In the genomic region with DNA sequence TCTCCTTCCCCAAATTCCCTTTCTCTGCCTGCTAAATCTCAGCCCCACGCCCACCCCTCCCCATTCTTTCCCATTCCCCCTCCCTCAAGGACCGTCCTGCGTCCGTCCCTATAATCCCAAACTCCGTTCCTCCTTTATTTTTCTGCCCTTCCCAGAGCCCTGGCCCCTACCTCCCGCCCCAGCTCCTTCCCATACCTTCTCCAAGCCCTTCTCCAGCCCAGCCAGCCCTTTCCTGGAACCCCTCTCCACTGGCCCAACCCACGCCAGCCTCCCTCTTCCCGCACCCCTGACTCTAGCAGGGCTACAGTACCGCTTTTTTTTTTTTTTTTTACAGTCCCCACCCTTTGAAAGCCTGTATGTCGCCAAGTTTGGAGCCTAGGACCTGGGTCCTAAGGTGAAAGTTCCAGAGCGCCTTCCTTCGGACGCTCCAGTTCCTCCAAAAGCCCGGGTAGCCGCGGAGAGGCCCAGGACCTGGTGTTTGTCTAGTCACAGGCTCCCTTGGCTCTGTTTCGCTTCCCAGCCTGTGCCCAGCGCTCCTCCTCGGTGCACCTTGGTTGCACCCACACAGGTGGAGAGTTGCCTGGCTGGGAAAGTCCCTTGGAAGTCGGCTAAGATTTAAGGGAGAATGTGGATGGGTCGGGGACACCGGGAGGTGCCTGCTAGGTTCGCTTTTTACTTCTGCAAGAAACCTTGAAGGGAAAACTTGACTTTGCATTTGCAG, we compare ENCODE assay signal across 8 mouse cellular contexts. TPM values are rescaled to one million over a fixed set of nuclear protein-coding genes. Genes with fewer than 3 reads are reported as not detected.
A peak's percentile ranks its signal among the peaks of the same experiment; 100 is the strongest.
DNase-seq lines count a peak whose midpoint lies in the region; ATAC-seq and TF ChIP-seq lines count a peak whose summit lies in the region.

No protein-coding gene starts in this region.

- intact Hi-C loops in heart, adult 2 months (cut with DNase I), result no loop called here

- peak overlapping the region; percentile 91 for H3K4me2 ChIP-seq in forebrain, embryonic 15.5 days (replicated peaks)
- peak overlapping the region; percentile 94 for H3K4me2 ChIP-seq in kidney, postnatal 0 days (ENCODE audit: low read length)

- no peaks in the 10 kb centered on the region for H3K36me3 ChIP-seq in heart, adult 2 months (ENCODE audit: control insufficient read depth, insufficient read depth, low read length)
- H3K36me3 ChIP-seq in forebrain, embryonic 15.5 days, result no peaks in the 10 kb centered on the region
- H3K36me3 ChIP-seq in kidney, postnatal 0 days (ENCODE audit: insufficient read depth, low read length), result no peaks in the 10 kb centered on the region

- H3K4me1 ChIP-seq in heart, adult 2 months (ENCODE audit: control insufficient read depth, insufficient read depth, low read length), result peaks cover 9% of the 10 kb centered on the region; the same call in 1 of the 2 replicates
- peaks cover 22% of the 10 kb centered on the region for H3K4me1 ChIP-seq in forebrain, embryonic 15.5 days
- peaks cover 18% of the 10 kb centered on the region; the same call in 1 of the 2 replicates for H3K4me1 ChIP-seq in kidney, postnatal 0 days (replicated peaks; ENCODE audit: insufficient read depth, low read length)

- DNase-seq in heart, adult 2 months, result no peak
- no peak for DNase-seq in heart, postnatal 4 days
- no peak for DNase-seq in kidney, postnatal 0 days (ENCODE audit: low spot score)
- peak; percentile 55 for DNase-seq in neural tube, embryonic 10.5 days (ENCODE audit: extremely low spot score, low spot score)
- DNase-seq in right cerebral cortex, postnatal 10 days (ENCODE audit: low spot score in 2 of 2), result no peak
- DNase-seq in thymus, postnatal 14 days, result no peak

- peak overlapping the region; percentile 68 for H3K4me3 ChIP-seq in heart, adult 2 months
- H3K4me3 ChIP-seq in forebrain, embryonic 15.5 days, result peak overlapping the region; percentile 46
- peak overlapping the region; percentile 65 for H3K4me3 ChIP-seq in kidney, postnatal 0 days (replicated peaks; ENCODE audit: low read depth, low read length)

- no peaks in the 10 kb centered on the region for H3K27me3 ChIP-seq in heart, adult 2 months (ENCODE audit: control insufficient read depth, insufficient read depth, low read length)
- H3K27me3 ChIP-seq in forebrain, embryonic 15.5 days, result peaks cover 65% of the 10 kb centered on the region
- no peaks in the 10 kb centered on the region for H3K27me3 ChIP-seq in kidney, postnatal 0 days (ENCODE audit: insufficient read depth, low read length)

- ATAC-seq in forebrain, embryonic 15.5 days (replicated peaks), result peak; percentile 11; the same call in 1 of the 2 replicates
- ATAC-seq in kidney, postnatal 0 days (replicated peaks; ENCODE audit: low FRiP score, low read depth), result peak; percentile 13; the same call in 1 of the 2 replicates
- no peak for ATAC-seq in inflammation-experienced regulatory T-cells, adult 6 months

- WGBS in heart, adult 2 months, result 11% methylated on average over 23 of the region's 23 CpGs
- 3% methylated on average over 21 of the region's 23 CpGs for WGBS in forebrain, embryonic 15.5 days
- 2% methylated on average over 23 of the region's 23 CpGs for WGBS in kidney, postnatal 0 days

- peak overlapping the region; percentile 72 for H3K9ac ChIP-seq in heart, adult 2 months (ENCODE audit: low read depth, low read length)
- no peak overlapping the region for H3K9ac ChIP-seq in forebrain, embryonic 15.5 days (replicated peaks)
- H3K9ac ChIP-seq in kidney, postnatal 0 days (ENCODE audit: low read depth, low read length), result peak overlapping the region; percentile 33; the same call in 1 of the 2 replicates

- peak overlapping the region; percentile 96 for H3K27ac ChIP-seq in heart, adult 2 months
- H3K27ac ChIP-seq in forebrain, embryonic 15.5 days (replicated peaks), result no peak overlapping the region
- peak overlapping the region; percentile 85 for H3K27ac ChIP-seq in kidney, postnatal 0 days

- no peaks in the 10 kb centered on the region for H3K79me2 ChIP-seq in heart, adult 2 months (replicated peaks; ENCODE audit: control insufficient read depth, insufficient read depth, low read length)

- no peak for TF ChIP-seq CTCF in heart, adult 2 months (IDR thresholded peaks at IDR 0.05)
- TF ChIP-seq CTCF in kidney, postnatal 0 days (IDR thresholded peaks at IDR 0.05; ENCODE audit: low read depth), result no peak

- no peak for TF ChIP-seq POLR2A in heart, adult 2 months (IDR thresholded peaks at IDR 0.05; ENCODE audit: insufficient read depth, low read depth, low read length)

- no peak for TF ChIP-seq EP300 in heart, adult 2 months (IDR thresholded peaks at IDR 0.05; ENCODE audit: insufficient read depth, low read depth, low read length)

- H3K9me3 ChIP-seq in forebrain, embryonic 15.5 days, result no peaks in the 10 kb centered on the region
- no peaks in the 10 kb centered on the region for H3K9me3 ChIP-seq in kidney, postnatal 0 days (replicated peaks; ENCODE audit: low read length)

RNA-seq across cellular contexts. Expression of a gene that starts 0.5 kb away (rescaled TPM):
- 10 to 100 TPM; 17.8 to 27.4 TPM for total RNA-seq in heart, adult 2 months (2021)
- 40.9 and 46.8 TPM in 2 replicates for polyA plus RNA-seq in heart, adult 2 months (2012; rRNA removed)
- 10 to 100 TPM; 31.3 to 33.6 TPM for total RNA-seq in heart, postnatal 4 days (2021)
- polyA plus RNA-seq in forebrain, embryonic 15.5 days (2015; fragmentation: Nextera tagmentation; extraction: Ambion mirVana), result 0.91 and 1.2 TPM in 2 replicates
- 44.3 and 48.0 TPM in 2 replicates for polyA plus RNA-seq in kidney, postnatal 0 days (2015; fragmentation: Nextera tagmentation; extraction: Ambion mirVana)
- polyA plus RNA-seq in inflammation-experienced regulatory T-cells, adult 6 months (2017; shearing (Covaris generic)), result 10 to 100 TPM in 2 of 3 experiments, 1 to 10 TPM in 1; 5.4 to 16.0 (median 11.1) TPM

RNA-seq across cellular contexts. Expression of a gene that starts 18.3 kb away (rescaled TPM):
- total RNA-seq in heart, adult 2 months (2021), result 10 to 100 TPM; 31.2 to 32.7 TPM
- 56.9 and 64.1 TPM in 2 replicates for polyA plus RNA-seq in heart, adult 2 months (2012; rRNA removed)
- 10 to 100 TPM; 37.1 to 39.1 TPM for total RNA-seq in heart, postnatal 4 days (2021)
- polyA plus RNA-seq in forebrain, embryonic 15.5 days (2015; fragmentation: Nextera tagmentation; extraction: Ambion mirVana), result 161 and 166 TPM in 2 replicates
- 111 and 115 TPM in 2 replicates for polyA plus RNA-seq in kidney, postnatal 0 days (2015; fragmentation: Nextera tagmentation; extraction: Ambion mirVana)
- 10 to 100 TPM; 49.1 to 66.5 (median 55.2) TPM for polyA plus RNA-seq in inflammation-experienced regulatory T-cells, adult 6 months (2017; shearing (Covaris generic))
